Mouse (Mus musculus) MEL (cell line): Measurements from ENCODE around the gene Hsd17b3. TPM values are rescaled to one million over a fixed set of nuclear protein-coding genes. Genes with fewer than 3 reads are reported as not detected.

Experiments
- DNase-seq: peaks from one replicate; pipeline ENCODE4 v3.0.0; 2011; ENCODE audit warnings: low read depth, low spot score
- H3K27ac ChIP-seq: 2 replicates; pipeline ENCODE4 v1.5.1; 2012; ENCODE audit warnings: low read depth, mild to moderate bottlenecking, control low read depth, low read length, moderate library complexity; ENCODE audit not compliant: control insufficient read depth
- H3K27me3 ChIP-seq, 2 experiments: fragments of 150-350 bp in 1 of 2; sonication (generic) in 1 of 2; 2 replicates each; pipeline ENCODE4 v1.6.1; 2012; ENCODE audit warnings: low read length in 2 of 2, mild to moderate bottlenecking in 2 of 2, improper control_type of control experiment in 1 of 2, moderate library complexity in 1 of 2; ENCODE audit not compliant: insufficient read depth in 2 of 2, control insufficient read depth in 1 of 2
- H3K36me3 ChIP-seq, 2 experiments: 2 replicates each; pipeline ENCODE4 v1.6.1; 2012 to 2014; ENCODE audit warnings: low read length in 2 of 2, improper control_type of control experiment in 1 of 2, inconsistent platforms in 1 of 2, mild to moderate bottlenecking in 1 of 2; ENCODE audit not compliant: insufficient read depth in 2 of 2, control insufficient read depth in 1 of 2
- H3K4me1 ChIP-seq, 2 experiments: fragments of 150-350 bp in 1 of 2; sonication (generic) in 1 of 2; 2 replicates each; pipeline ENCODE4 v1.6.1; 2012; ENCODE audit warnings: low read length in 2 of 2, improper control_type of control experiment in 1 of 2, mild to moderate bottlenecking in 1 of 2; ENCODE audit not compliant: insufficient read depth in 2 of 2, control insufficient read depth in 1 of 2
- H3K4me3 ChIP-seq, 2 experiments: fragments of 150-350 bp in 1 of 2; sonication (generic) in 1 of 2; 2 replicates each; pipeline ENCODE4 v1.5.1; 2012; ENCODE audit warnings: low read depth in 2 of 2, low read length in 2 of 2, mild to moderate bottlenecking in 2 of 2, moderate library complexity in 2 of 2, control low read depth in 1 of 2, improper control_type of control experiment in 1 of 2; ENCODE audit not compliant: control insufficient read depth in 1 of 2, insufficient read depth in 1 of 2
- H3K79me2 ChIP-seq: 2 replicates; pipeline ENCODE4 v1.6.1; 2012; ENCODE audit warnings: mild to moderate bottlenecking, low read length, moderate library complexity; ENCODE audit not compliant: control insufficient read depth, poor library complexity, insufficient read depth
- H3K9ac ChIP-seq: 2 replicates; pipeline ENCODE4 v1.6.1; 2012; ENCODE audit warnings: low read depth, mild to moderate bottlenecking, control low read depth, low read length, moderate library complexity; ENCODE audit not compliant: control insufficient read depth, poor library complexity, severe bottlenecking
- H3K9me3 ChIP-seq: fragments of 150-350 bp; sonication (generic); replicated peaks from 2 replicates; pipeline ENCODE4 v1.6.1; 2012; ENCODE audit warnings: mild to moderate bottlenecking, low read length, improper control_type of control experiment, moderate library complexity; ENCODE audit not compliant: insufficient read depth
- CTCF ChIP-seq, 3 experiments: IDR thresholded peaks in 2 of 3; conservative IDR thresholded peaks in 1 of 3; 2 replicates each; pipeline ENCODE4 v1.5.1; 2011 to 2012; ENCODE audit warnings: low read length in 3 of 3, low read depth in 2 of 3, mild to moderate bottlenecking in 2 of 3, improper control_type of control experiment in 1 of 3, inconsistent platforms in 1 of 3, mixed read lengths in 1 of 3, moderate library complexity in 1 of 3; ENCODE audit not compliant: control insufficient read depth in 1 of 3, insufficient read depth in 1 of 3, poor library complexity in 1 of 3, severe bottlenecking in 1 of 3
- MAX ChIP-seq: IDR thresholded peaks from 2 replicates; pipeline ENCODE4 v1.6.1; 2011; ENCODE audit warnings: low read length, improper control_type of control experiment
- MXI1 ChIP-seq: IDR thresholded peaks from 2 replicates; pipeline ENCODE4 v1.6.1; 2011; ENCODE audit warnings: mild to moderate bottlenecking, low read depth, low read length, improper control_type of control experiment
- MYB ChIP-seq: IDR thresholded peaks from 2 replicates; pipeline ENCODE4 v1.6.1; 2011; ENCODE audit warnings: mild to moderate bottlenecking, low read depth, low read length, improper control_type of control experiment
- NRF1 ChIP-seq: IDR thresholded peaks from 2 replicates; pipeline ENCODE4 v1.6.1; 2014; ENCODE audit warnings: low read depth, mild to moderate bottlenecking, inconsistent platforms, low read length, improper control_type of control experiment, moderate library complexity; ENCODE audit not compliant: poor library complexity, insufficient read depth, severe bottlenecking
- POLR2AphosphoS5 ChIP-seq: IDR thresholded peaks from 2 replicates; pipeline ENCODE4 v1.6.1; 2012; ENCODE audit warnings: low read depth, borderline replicate concordance, mild to moderate bottlenecking, inconsistent platforms, low read length, moderate library complexity, mixed read lengths
- TAL1 ChIP-seq: IDR thresholded peaks from 2 replicates; pipeline ENCODE4 v1.6.1; 2012; ENCODE audit warnings: mild to moderate bottlenecking, inconsistent platforms, low read length, moderate library complexity, mixed read lengths
- TBP ChIP-seq: IDR thresholded peaks from 2 replicates; pipeline ENCODE4 v1.8.0; 2011; ENCODE audit warnings: low read depth, low read length, improper control_type of control experiment
- polyA plus RNA-seq, 2 experiments: library from polyadenylated mRNA; stranded (reverse) in 1 of 2; unstranded in 1 of 2; fragments of >175 nt in 1 of 2; fragments of >200 nt in 1 of 2; gene quantifications; 2 replicates each; pipeline versions ENCODE4 v1.2.1 to v1.2.4; 2012; ENCODE audit warnings: low replicate concordance in 2 of 2, low read depth in 1 of 2; ENCODE audit not compliant: insufficient read length in 2 of 2, insufficient read depth in 1 of 2, missing spikeins in 1 of 2
- total RNA-seq: library from RNA; depleted of rRNA; stranded (reverse); fragments of 300-350 nt; gene quantifications from 2 replicates; pipeline ENCODE4 v1.2.3, GENCODE M21; 2012; rRNA removed

Gene Hsd17b3
- total and polyA plus RNA-seq, 3 experiments = not detected

DNA sequence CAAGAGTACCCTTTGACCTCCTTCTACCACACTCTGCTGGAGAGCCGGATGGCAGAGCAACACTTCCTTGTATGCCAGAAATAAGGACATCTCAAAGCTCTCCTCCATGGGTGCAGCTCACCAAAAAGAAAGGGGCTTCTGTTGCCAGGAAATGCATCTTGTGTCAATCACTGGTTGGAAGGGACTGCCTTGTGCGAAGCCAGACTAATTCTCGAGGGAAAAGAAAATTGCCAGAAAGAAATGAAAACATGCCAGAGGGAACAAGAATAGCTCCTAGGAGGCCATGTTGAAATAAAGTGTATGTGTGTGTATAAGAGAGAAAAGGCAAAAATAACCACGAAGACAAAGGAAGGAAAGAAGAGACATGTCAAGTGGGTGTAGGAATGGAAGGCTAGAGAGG, 73.0 kb downstream of the Hsd17b3 start:
- Histone ChIP-seq H3K27me3 (peaks cover 5 to 8% of the 10 kb centered on the region in 2 experiments), H3K27ac (no peak overlapping the region), H3K4me3 (no peak overlapping the region), H3K9me3 (no peaks in the 10 kb centered on the region), H3K9ac (no peak overlapping the region), H3K79me2 (no peaks in the 10 kb centered on the region), H3K4me1 (no peaks in the 10 kb centered on the region), H3K36me3 (no peaks in the 10 kb centered on the region)
- DNase-seq = no peak
- TF ChIP-seq TBP (no peak), MXI1 (no peak), POLR2AphosphoS5 (no peak), TAL1 (no peak), MAX (no peak), MYB (no peak), CTCF (IDR thresholded peaks at IDR 0.05 in 2 of 3, conservative IDR thresholded peaks at IDR 0.05 in 1 of 3; ENCODE audit: control insufficient read depth in 1 of 3, insufficient read depth in 1 of 3, low read depth in 2 of 3, low read length in 3 of 3, poor library complexity in 1 of 3, severe bottlenecking in 1 of 3) (no peak)

DNA sequence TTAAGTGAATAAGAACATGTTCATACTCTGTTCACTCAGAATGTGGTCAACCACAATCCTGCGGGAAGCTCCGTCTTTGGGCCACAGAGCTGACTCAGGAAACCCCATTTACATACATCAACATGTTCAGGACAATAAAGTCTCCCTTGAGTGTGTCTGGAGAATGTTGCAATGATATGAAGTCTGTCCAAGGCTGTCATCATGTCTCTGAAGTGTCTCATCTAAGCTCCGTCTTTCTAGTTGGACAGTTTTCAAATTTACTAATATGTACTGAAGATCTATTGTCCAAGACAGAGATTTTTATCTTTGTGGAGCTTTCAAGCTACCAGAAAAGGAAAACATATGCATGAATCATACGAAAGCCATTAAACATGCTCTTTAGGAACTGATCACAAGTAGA, 77.9 kb downstream of the Hsd17b3 start:
- Histone ChIP-seq H3K9me3 (no peaks in the 10 kb centered on the region), H3K36me3 (no peaks in the 10 kb centered on the region), H3K27ac (no peak overlapping the region), H3K9ac (no peak overlapping the region), H3K4me3 (no peak overlapping the region), H3K4me1 (no peaks in the 10 kb centered on the region), H3K27me3 (peaks cover 13% of the 10 kb centered on the region in 2 experiments), H3K79me2 (no peaks in the 10 kb centered on the region)
- DNase-seq = no peak
- no peak for TF ChIP-seq NRF1

Other genes starting within 250 kb of the Hsd17b3 start
- 3.9 and 6.0 TPM in 2 replicates for gene Slc35d2, start 40.1 kb upstream of the Hsd17b3 start, total RNA-seq
- 10 to 100 TPM in 1 of 2 experiments, not detected in 1; 11.6 TPM for gene Slc35d2, start 40.1 kb upstream of the Hsd17b3 start, polyA plus RNA-seq
- 19.5 and 23.4 TPM in 2 replicates for gene Zfp367, start 64.0 kb upstream of the Hsd17b3 start, total RNA-seq
- gene Zfp367, start 64.0 kb upstream of the Hsd17b3 start, polyA plus RNA-seq = 10 to 100 TPM in 1 of 2 experiments, not detected in 1; 28.4 TPM
- 4.4 and 4.5 TPM in 2 replicates for gene Habp4, start 72.6 kb upstream of the Hsd17b3 start, total RNA-seq
- 10 to 100 TPM in 1 of 2 experiments, not detected in 1; 19.8 TPM for gene Habp4, start 72.6 kb upstream of the Hsd17b3 start, polyA plus RNA-seq
- gene Cdc14b, start 186.1 kb upstream of the Hsd17b3 start, total RNA-seq = 18.7 and 22.2 TPM in 2 replicates
- 10 to 100 TPM in 1 of 2 experiments, not detected in 1; 28.3 TPM for gene Cdc14b, start 186.1 kb upstream of the Hsd17b3 start, polyA plus RNA-seq
- 4.2 and 4.4 TPM in 2 replicates for gene Aaed1, start 223.5 kb upstream of the Hsd17b3 start, total RNA-seq
- 100 to 1,000 TPM in 1 of 2 experiments, 10 to 100 TPM in 1; 13.5 to 190 TPM for gene Aaed1, start 223.5 kb upstream of the Hsd17b3 start, polyA plus RNA-seq